Mouse (Mus musculus) small intestine, adult 2 months (tissue): ENCODE data around the gene Grap2. TPM values are rescaled to one million over a fixed set of nuclear protein-coding genes. Genes with fewer than 3 reads are reported as not detected.

Source experiments
- H3K27ac ChIP-seq: fragments of 200-500 bp; 2 replicates; pipeline ENCODE4 v1.5.1; 2012; ENCODE audit warnings: low read depth, low read length, control low read depth, inconsistent platforms; ENCODE audit not compliant: insufficient read depth
- H3K27me3 ChIP-seq: fragments of 200-500 bp; 2 replicates; pipeline ENCODE4 v1.6.1; 2012; ENCODE audit warnings: mild to moderate bottlenecking, moderate library complexity, low read length, inconsistent platforms; ENCODE audit not compliant: control insufficient read depth, insufficient read depth
- H3K36me3 ChIP-seq: fragments of 200-500 bp; 2 replicates; pipeline ENCODE4 v1.6.1; 2012; ENCODE audit warnings: mild to moderate bottlenecking, low read length, control low read depth, inconsistent platforms; ENCODE audit not compliant: control insufficient read depth, insufficient read depth
- H3K4me1 ChIP-seq: fragments of 200-500 bp; 2 replicates; pipeline ENCODE4 v1.6.1; 2012; ENCODE audit warnings: low read length, inconsistent platforms, mixed read lengths; ENCODE audit not compliant: control insufficient read depth, insufficient read depth, insufficient read length
- H3K4me3 ChIP-seq: fragments of 200-500 bp; 2 replicates; pipeline ENCODE4 v1.5.1; 2012; ENCODE audit warnings: low read depth, mild to moderate bottlenecking, control low read depth, inconsistent platforms, low read length, moderate library complexity
- CTCF ChIP-seq: fragments of 200-500 bp; IDR thresholded peaks from 2 replicates; pipeline ENCODE4 v1.5.1; 2012; ENCODE audit warnings: low read depth, mild to moderate bottlenecking, control low read depth, inconsistent platforms, low read length, moderate library complexity, mixed read lengths; ENCODE audit not compliant: insufficient replicate concordance, insufficient read length; ENCODE audit errors: extremely low read depth
- POLR2A ChIP-seq: fragments of 200-500 bp; IDR thresholded peaks from 2 replicates; pipeline ENCODE4 v1.6.1; 2012; ENCODE audit warnings: low read depth, mild to moderate bottlenecking, control low read depth, inconsistent platforms, low read length, moderate library complexity
- WGBS: fragments of 180-500 bp; shearing (Covaris S2); methylation state at CpG from one replicate; pipeline ENCODE4 v1.1.7; 2018; 5-methylcytosine and 5-hydroxymethylcytosine counted together
- polyA plus RNA-seq: library from polyadenylated mRNA; depleted of rRNA; stranded (reverse); fragments of >200 nt; gene quantifications from 2 replicates; pipeline ENCODE4 v1.2.3, GENCODE M21; 2012

Grap2 gene
- polyA plus RNA-seq, 1 experiment: 3.1 TPM

GRCm38 (mm10) chr15:80604026-80604425 is 31.6 kb downstream of the Grap2 start:
- TF ChIP-seq CTCF (no peak), POLR2A (no peak)
- Histone ChIP-seq H3K27ac (no peak overlapping the region), H3K4me3 (no peak overlapping the region), H3K4me1 (peaks cover 2% of the 10 kb centered on the region; the same call in 1 of the 2 replicates), H3K36me3 (no peaks in the 10 kb centered on the region), H3K27me3 (no peaks in the 10 kb centered on the region)
- 53% methylated on average over 6 of the region's 6 CpGs for WGBS

- Histone ChIP-seq H3K4me1 (no peaks in the 10 kb centered on the region; the same call in 1 of the 2 replicates), H3K27ac (no peak overlapping the region), H3K36me3 (no peaks in the 10 kb centered on the region), H3K27me3 (no peaks in the 10 kb centered on the region), H3K4me3 (no peak overlapping the region)
- TF ChIP-seq POLR2A (no peak), CTCF (no peak)
- 69% methylated on average over 3 of the region's 3 CpGs for WGBS
These were observed 35.6 kb downstream of the Grap2 start for GRCm38 (mm10) chr15:80607970-80608369.

GRCm38 (mm10) chr15:80610335-80610734 is 37.9 kb downstream of the Grap2 start:
- no peaks in the 10 kb centered on the region for H3K36me3 ChIP-seq
- peaks cover 3% of the 10 kb centered on the region; the same call in 1 of the 2 replicates for H3K4me1 ChIP-seq
- H3K27me3 ChIP-seq: peaks cover 3% of the 10 kb centered on the region; the same call in 1 of the 2 replicates
- WGBS: 49% methylated on average over 2 of the region's 2 CpGs
- no peak overlapping the region for H3K4me3 ChIP-seq
- H3K27ac ChIP-seq: no peak overlapping the region
- TF ChIP-seq CTCF (no peak), POLR2A (no peak)

GRCm38 (mm10) chr15:80611478-80611877 is 39.1 kb downstream of the Grap2 start:
- Histone ChIP-seq H3K27ac (no peak overlapping the region), H3K36me3 (no peaks in the 10 kb centered on the region), H3K4me1 (peaks cover 3% of the 10 kb centered on the region; the same call in 1 of the 2 replicates), H3K4me3 (no peak overlapping the region), H3K27me3 (peaks cover 3% of the 10 kb centered on the region; the same call in 1 of the 2 replicates)
- WGBS: 46% methylated on average over 5 of the region's 5 CpGs
- TF ChIP-seq CTCF (no peak), POLR2A (no peak)

GRCm38 (mm10) chr15:80613904-80614303 is 41.5 kb downstream of the Grap2 start:
- Histone ChIP-seq H3K27ac (no peak overlapping the region), H3K4me3 (no peak overlapping the region), H3K36me3 (no peaks in the 10 kb centered on the region), H3K4me1 (peaks cover 3% of the 10 kb centered on the region; the same call in 1 of the 2 replicates), H3K27me3 (peaks cover 3% of the 10 kb centered on the region; the same call in 1 of the 2 replicates)
- WGBS: 66% methylated on average over 5 of the region's 5 CpGs
- TF ChIP-seq POLR2A: no peak
- TF ChIP-seq CTCF: no peak

- no peaks in the 10 kb centered on the region for H3K36me3 ChIP-seq
- H3K4me1 ChIP-seq: peaks cover 3% of the 10 kb centered on the region; the same call in 1 of the 2 replicates
- H3K4me3 ChIP-seq: no peak overlapping the region
- H3K27ac ChIP-seq: no peak overlapping the region
- H3K27me3 ChIP-seq: peaks cover 3% of the 10 kb centered on the region; the same call in 1 of the 2 replicates
- WGBS: 64% methylated on average over 18 of the region's 18 CpGs
- TF ChIP-seq POLR2A: no peak
- TF ChIP-seq CTCF: no peak
These were observed 42.3 kb downstream of the Grap2 start for GRCm38 (mm10) chr15:80614500-80615289.

GRCm38 (mm10) chr15:80615290-80615570 is 42.8 kb downstream of the Grap2 start:
- peaks cover 3% of the 10 kb centered on the region; the same call in 1 of the 2 replicates for H3K27me3 ChIP-seq
- no peak overlapping the region for H3K4me3 ChIP-seq
- TF ChIP-seq CTCF (no peak), POLR2A (no peak)
- H3K36me3 ChIP-seq: no peaks in the 10 kb centered on the region
- 24% methylated on average over 2 of the region's 2 CpGs for WGBS
- no peak overlapping the region for H3K27ac ChIP-seq
- H3K4me1 ChIP-seq: peaks cover 4% of the 10 kb centered on the region; the same call in 1 of the 2 replicates
